9 mouse cellular contexts compared by ENCODE assay signal in the genomic region with DNA sequence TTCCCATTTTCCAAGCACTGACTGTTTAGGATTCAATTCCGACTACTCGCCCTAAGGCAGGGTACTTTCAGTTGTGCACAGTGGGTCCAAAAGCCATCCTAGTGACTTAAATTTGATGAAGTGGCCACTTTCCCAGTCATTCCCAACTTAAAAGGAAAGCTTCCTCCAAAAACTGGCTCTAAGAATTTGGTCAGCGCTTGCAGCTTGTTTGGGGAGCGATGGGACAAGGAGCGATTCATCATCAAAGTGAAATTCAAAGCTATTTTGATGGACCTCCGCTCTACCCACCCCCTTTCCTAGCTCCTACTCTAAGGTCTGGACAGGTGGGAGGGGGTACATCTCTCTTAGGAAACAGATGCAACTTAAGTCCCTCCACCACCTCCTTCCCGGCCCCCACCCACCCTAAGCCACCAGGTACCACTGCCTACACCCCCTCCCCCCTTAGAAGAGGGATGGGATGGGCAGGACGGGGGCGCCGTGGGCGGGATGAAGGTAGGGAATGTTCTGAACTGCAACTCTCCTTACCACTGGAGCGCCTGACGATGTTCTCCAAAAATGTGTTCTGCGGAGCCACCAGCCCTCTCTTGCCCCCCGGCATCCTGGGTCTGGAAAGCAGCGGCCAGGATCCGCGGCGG. TPM values are rescaled to one million over a fixed set of nuclear protein-coding genes. Genes with fewer than 3 reads are reported as not detected.
DNase-seq lines count a peak whose midpoint lies in the region; ATAC-seq and TF ChIP-seq lines count a peak whose summit lies in the region.
"Had no signal": no experiment of that assay in that cellular context is flagged by ENCODE, and none has a peak within 500 bp of the region (broad histone marks: within the 10 kb centered on the region; RNA-seq: fewer than 3 reads in every experiment).

No protein-coding gene starts in this region.

- H3K9ac ChIP-seq in liver, embryonic 12.5 days, result no peak overlapping the region
- H3K9ac ChIP-seq in liver, postnatal 0 days (replicated peaks), result no peak overlapping the region
- H3K9ac ChIP-seq in hindbrain, embryonic 15.5 days, result peak overlapping the region; percentile 66
- peak overlapping the region; percentile 83 for H3K9ac ChIP-seq in neural tube, embryonic 13.5 days

- H3K27me3 ChIP-seq in liver, embryonic 12.5 days (replicated peaks), result peaks cover 49% of the 10 kb centered on the region
- H3K27me3 ChIP-seq in liver, postnatal 0 days (ENCODE audit: insufficient read depth, low read length), result peaks cover 32% of the 10 kb centered on the region
- H3K27me3 ChIP-seq in forebrain, embryonic 10.5 days (ENCODE audit: poor library complexity, severe bottlenecking), result peaks cover 66% of the 10 kb centered on the region
- H3K27me3 ChIP-seq in hindbrain, embryonic 15.5 days, result 0 out of 2 replicates have a peak, but pooled peaks cover 5% of the 10 kb centered on the region
- peaks cover 44% of the 10 kb centered on the region for H3K27me3 ChIP-seq in neural tube, embryonic 13.5 days

- no peak for TF ChIP-seq CTCF in liver, postnatal 0 days (IDR thresholded peaks at IDR 0.05; ENCODE audit: low read depth)

- WGBS in liver, embryonic 12.5 days (ENCODE audit: insufficient replicate concordance), result 8% methylated on average over 17 of the region's 19 CpGs
- WGBS in liver, postnatal 0 days (ENCODE audit: insufficient replicate concordance), result 9% methylated on average over 19 of the region's 19 CpGs
- WGBS in forebrain, embryonic 10.5 days, result 3% methylated on average over 19 of the region's 19 CpGs
- 2% methylated on average over 19 of the region's 19 CpGs for WGBS in hindbrain, embryonic 15.5 days
- WGBS in neural tube, embryonic 13.5 days, result 2% methylated on average over 19 of the region's 19 CpGs

- peak overlapping the region; percentile 37 for H3K4me2 ChIP-seq in liver, embryonic 12.5 days
- H3K4me2 ChIP-seq in liver, postnatal 0 days (ENCODE audit: low read depth, low read length), result no peak overlapping the region
- peak overlapping the region; percentile 99 for H3K4me2 ChIP-seq in hindbrain, embryonic 15.5 days
- H3K4me2 ChIP-seq in neural tube, embryonic 13.5 days, result peak overlapping the region; percentile 98

- no peaks in the 10 kb centered on the region for H3K36me3 ChIP-seq in liver, embryonic 12.5 days
- no peaks in the 10 kb centered on the region for H3K36me3 ChIP-seq in liver, postnatal 0 days (replicated peaks; ENCODE audit: insufficient read depth, low read length)
- no peaks in the 10 kb centered on the region for H3K36me3 ChIP-seq in forebrain, embryonic 10.5 days (replicated peaks)
- H3K36me3 ChIP-seq in hindbrain, embryonic 15.5 days, result no peaks in the 10 kb centered on the region
- no peaks in the 10 kb centered on the region for H3K36me3 ChIP-seq in neural tube, embryonic 13.5 days

- DNase-seq in liver, postnatal 0 days, result no peak
- DNase-seq in forebrain, embryonic 10.5 days (ENCODE audit: extremely low spot score, low spot score), result no peak
- DNase-seq in urinary bladder, postnatal 10 days (ENCODE audit: low spot score), result no peak
- DNase-seq in natural killer cell, adult 2 months (ENCODE audit: low spot score in 2 of 2), result no peak
- DNase-seq: thymus, postnatal 25 days had no signal

- no peaks in the 10 kb centered on the region for H3K9me3 ChIP-seq in liver, embryonic 12.5 days (replicated peaks)
- H3K9me3 ChIP-seq in liver, postnatal 0 days (ENCODE audit: low read length), result no peaks in the 10 kb centered on the region
- H3K9me3 ChIP-seq in forebrain, embryonic 10.5 days, result no peaks in the 10 kb centered on the region
- H3K9me3 ChIP-seq in hindbrain, embryonic 15.5 days, result no peaks in the 10 kb centered on the region
- no peaks in the 10 kb centered on the region for H3K9me3 ChIP-seq in neural tube, embryonic 13.5 days

- no peak for TF ChIP-seq EP300 in liver, postnatal 0 days (IDR thresholded peaks at IDR 0.05; ENCODE audit: low read depth)

- H3K27ac ChIP-seq in liver, embryonic 12.5 days, result no peak overlapping the region
- no peak overlapping the region for H3K27ac ChIP-seq in liver, postnatal 0 days (ENCODE audit: low read depth)
- peak overlapping the region; percentile 77 for H3K27ac ChIP-seq in forebrain, embryonic 10.5 days
- H3K27ac ChIP-seq in hindbrain, embryonic 15.5 days (replicated peaks), result peak overlapping the region; percentile 86
- peak overlapping the region; percentile 81 for H3K27ac ChIP-seq in neural tube, embryonic 13.5 days (replicated peaks)

- H3K4me1 ChIP-seq in liver, embryonic 12.5 days, result no peaks in the 10 kb centered on the region
- no peaks in the 10 kb centered on the region for H3K4me1 ChIP-seq in liver, postnatal 0 days (ENCODE audit: insufficient read depth)
- peaks cover 18% of the 10 kb centered on the region for H3K4me1 ChIP-seq in forebrain, embryonic 10.5 days
- H3K4me1 ChIP-seq in hindbrain, embryonic 15.5 days (replicated peaks), result peaks cover 19% of the 10 kb centered on the region
- peaks cover 15% of the 10 kb centered on the region for H3K4me1 ChIP-seq in neural tube, embryonic 13.5 days (replicated peaks)

- ATAC-seq in liver, embryonic 12.5 days, result no peak
- no peak for ATAC-seq in liver, postnatal 0 days
- peak; percentile 29 for ATAC-seq in hindbrain, embryonic 15.5 days (ENCODE audit: low FRiP score, low read depth)
- ATAC-seq in neural tube, embryonic 13.5 days (ENCODE audit: low read depth), result peak; percentile 57

- no peak overlapping the region for H3K4me3 ChIP-seq in liver, embryonic 12.5 days
- H3K4me3 ChIP-seq in liver, postnatal 0 days (ENCODE audit: low read depth, low read length), result no peak overlapping the region
- peak overlapping the region; percentile 68 for H3K4me3 ChIP-seq in forebrain, embryonic 10.5 days
- peak overlapping the region; percentile 86 for H3K4me3 ChIP-seq in hindbrain, embryonic 15.5 days
- H3K4me3 ChIP-seq in neural tube, embryonic 13.5 days, result peak overlapping the region; percentile 69
- H3K4me3 ChIP-seq: myocyte had no signal

RNA-seq across cellular contexts. Expression of a gene that starts 1.1 kb away (rescaled TPM):
- not detected in 2 replicates for polyA plus RNA-seq in liver, embryonic 12.5 days (2016; fragmentation: Nextera tagmentation; extraction: Ambion mirVana)
- polyA plus RNA-seq in liver, postnatal 0 days (2015; fragmentation: Nextera tagmentation; extraction: Ambion mirVana), result not detected in 2 replicates
- polyA plus RNA-seq in forebrain, embryonic 10.5 days (2016; fragmentation: Nextera tagmentation; extraction: Ambion mirVana), result 0.33 and 0.90 TPM in 2 replicates
- polyA plus RNA-seq in hindbrain, embryonic 15.5 days (2015; fragmentation: Nextera tagmentation; extraction: Ambion mirVana), result 3.6 and 3.9 TPM in 2 replicates
- 3.4 and 4.1 TPM in 2 replicates for polyA plus RNA-seq in neural tube, embryonic 13.5 days (2015; fragmentation: Nextera tagmentation; extraction: Ambion mirVana)

Comparison
In these comparisons a context has a peak if more than half of its experiments do, and no peak if none do; other contexts are left out.
1. ATAC-seq: peak in hindbrain, embryonic 15.5 days (single experiment) and neural tube, embryonic 13.5 days (single experiment); none in liver, embryonic 12.5 days (single experiment) and liver, postnatal 0 days (single experiment).
2. H3K27ac ChIP-seq: peak in forebrain, embryonic 10.5 days (single experiment), hindbrain, embryonic 15.5 days (single experiment) and neural tube, embryonic 13.5 days (single experiment); none in liver, embryonic 12.5 days (single experiment) and liver, postnatal 0 days (single experiment).
3. H3K4me3 ChIP-seq: peak in forebrain, embryonic 10.5 days (single experiment), hindbrain, embryonic 15.5 days (single experiment) and neural tube, embryonic 13.5 days (single experiment); none in liver, embryonic 12.5 days (single experiment) and liver, postnatal 0 days (single experiment).
4. H3K9ac ChIP-seq: peak in hindbrain, embryonic 15.5 days (single experiment) and neural tube, embryonic 13.5 days (single experiment); none in liver, embryonic 12.5 days (single experiment) and liver, postnatal 0 days (single experiment).